Mouse (Mus musculus) embryonic facial prominence, embryonic 13.5 days (tissue): ENCODE results near the gene Larp4b. TPM values are rescaled to one million over a fixed set of nuclear protein-coding genes. Genes with fewer than 3 reads are reported as not detected.

Experiments
- ATAC-seq: fragments of 200-750 bp; cut with Nextera tagmentation; 2 replicates; pipeline ENCODE4 v1.8.0; 2017; ENCODE audit warnings: low read depth; ENCODE audit not compliant: insufficient number of reproducible peaks, insufficient read depth, low FRiP score, low TSS enrichment
- H3K27ac ChIP-seq: fragments of 300-500 bp; sonication (generic); 2 replicates; pipeline ENCODE4 v1.5.1; 2015; ENCODE audit warnings: moderate library complexity, mild to moderate bottlenecking, inconsistent platforms
- H3K27me3 ChIP-seq: fragments of 300-500 bp; sonication (generic); 2 replicates; pipeline ENCODE4 v1.6.1; 2015; ENCODE audit warnings: mild to moderate bottlenecking, inconsistent platforms
- H3K36me3 ChIP-seq: fragments of 300-500 bp; sonication (generic); 2 replicates; pipeline ENCODE4 v1.6.1; 2015; ENCODE audit warnings: mild to moderate bottlenecking, inconsistent platforms
- H3K4me1 ChIP-seq: fragments of 300-500 bp; sonication (generic); 2 replicates; pipeline ENCODE4 v1.6.1; 2015; ENCODE audit warnings: inconsistent platforms
- H3K4me2 ChIP-seq: fragments of 300-500 bp; sonication (generic); 2 replicates; pipeline ENCODE4 v1.6.1; 2015; ENCODE audit warnings: moderate library complexity, mild to moderate bottlenecking, inconsistent platforms
- H3K4me3 ChIP-seq: fragments of 300-500 bp; sonication (generic); 2 replicates; pipeline ENCODE4 v1.5.1; 2015; ENCODE audit warnings: mild to moderate bottlenecking, inconsistent platforms
- H3K9ac ChIP-seq: fragments of 300-500 bp; sonication (generic); 2 replicates; pipeline ENCODE4 v1.6.1; 2015; ENCODE audit warnings: mild to moderate bottlenecking, inconsistent platforms
- H3K9me3 ChIP-seq: fragments of 300-500 bp; sonication (generic); 2 replicates; pipeline ENCODE4 v1.6.1; 2016; ENCODE audit warnings: inconsistent platforms
- WGBS: fragments of 180-500 bp; shearing (Covaris S2); methylation state at CpG from one replicate; pipeline ENCODE4 v1.1.7; 2015; ENCODE audit warnings: mixed read lengths; 5-methylcytosine and 5-hydroxymethylcytosine counted together
- polyA plus RNA-seq: library from polyadenylated mRNA; unstranded; fragments of >200 nt; fragmentation: Nextera tagmentation; extraction: Ambion mirVana; gene quantifications from 2 replicates; pipeline ENCODE4 v1.2.1, GENCODE M21; 2015

The Larp4b gene
- polyA plus RNA-seq, 1 experiment from 2014 or later, result 31.0 TPM

GRCm38 (mm10) chr13:9153803-9154202 lies 60.1 kb downstream of the Larp4b start:
- no peak overlapping the region for H3K4me3 ChIP-seq
- WGBS, result 75% methylated on average over 9 of the region's 9 CpGs
- H3K9me3 ChIP-seq, result no peaks in the 10 kb centered on the region
- H3K36me3 ChIP-seq, result peaks cover 72% of the 10 kb centered on the region
- H3K4me2 ChIP-seq, result no peak overlapping the region
- no peak for ATAC-seq
- no peak overlapping the region for H3K27ac ChIP-seq
- no peaks in the 10 kb centered on the region for H3K4me1 ChIP-seq
- H3K27me3 ChIP-seq, result no peaks in the 10 kb centered on the region
- H3K9ac ChIP-seq, result no peak overlapping the region

GRCm38 (mm10) chr13:9159282-9159681 lies 65.6 kb downstream of the Larp4b start:
- WGBS, result 82% methylated on average over 10 of the region's 10 CpGs
- H3K4me2 ChIP-seq, result no peak overlapping the region
- H3K27me3 ChIP-seq, result no peaks in the 10 kb centered on the region
- no peaks in the 10 kb centered on the region for H3K9me3 ChIP-seq
- no peaks in the 10 kb centered on the region for H3K4me1 ChIP-seq
- no peak for ATAC-seq
- H3K9ac ChIP-seq, result no peak overlapping the region
- peaks cover 73% of the 10 kb centered on the region for H3K36me3 ChIP-seq
- H3K27ac ChIP-seq, result no peak overlapping the region
- H3K4me3 ChIP-seq, result no peak overlapping the region

- no peak overlapping the region for H3K27ac ChIP-seq
- H3K36me3 ChIP-seq, result peaks cover 85% of the 10 kb centered on the region
- no peak overlapping the region for H3K4me3 ChIP-seq
- ATAC-seq, result no peak
- H3K4me2 ChIP-seq, result no peak overlapping the region
- H3K9me3 ChIP-seq, result no peaks in the 10 kb centered on the region
- H3K9ac ChIP-seq, result no peak overlapping the region
- no peaks in the 10 kb centered on the region for H3K27me3 ChIP-seq
- WGBS, result 93% methylated on average over 4 of the region's 4 CpGs
- H3K4me1 ChIP-seq, result no peaks in the 10 kb centered on the region
Observed at GRCm38 (mm10) chr13:9162888-9163287, 69.2 kb downstream of the Larp4b start.

- no peak overlapping the region for H3K4me3 ChIP-seq
- 92% methylated on average over 3 of the region's 3 CpGs for WGBS
- ATAC-seq, result no peak
- no peaks in the 10 kb centered on the region for H3K4me1 ChIP-seq
- H3K9ac ChIP-seq, result no peak overlapping the region
- peaks cover 75% of the 10 kb centered on the region for H3K36me3 ChIP-seq
- no peaks in the 10 kb centered on the region for H3K27me3 ChIP-seq
- no peak overlapping the region for H3K4me2 ChIP-seq
- no peaks in the 10 kb centered on the region for H3K9me3 ChIP-seq
- no peak overlapping the region for H3K27ac ChIP-seq
Observed at GRCm38 (mm10) chr13:9167842-9168241, 74.2 kb downstream of the Larp4b start.

GRCm38 (mm10) chr13:9169616-9170015 lies 75.9 kb downstream of the Larp4b start:
- Histone ChIP-seq H3K4me2 (no peak overlapping the region), H3K27ac (no peak overlapping the region), H3K9ac (no peak overlapping the region), H3K36me3 (peaks cover 75% of the 10 kb centered on the region), H3K9me3 (no peaks in the 10 kb centered on the region), H3K27me3 (no peaks in the 10 kb centered on the region), H3K4me1 (no peaks in the 10 kb centered on the region), H3K4me3 (no peak overlapping the region)
- WGBS, result 89% methylated on average over 6 of the region's 6 CpGs
- ATAC-seq, result no peak

- ATAC-seq, result no peak
- 82% methylated on average over 16 of the region's 16 CpGs for WGBS
Observed at GRCm38 (mm10) chr13:9170726-9171125, 77.0 kb downstream of the Larp4b start.

GRCm38 (mm10) chr13:9173414-9173813 lies 79.7 kb downstream of the Larp4b start:
- no peak overlapping the region for H3K9ac ChIP-seq
- no peak overlapping the region for H3K4me2 ChIP-seq
- no peaks in the 10 kb centered on the region for H3K4me1 ChIP-seq
- no peaks in the 10 kb centered on the region for H3K27me3 ChIP-seq
- peaks cover 46% of the 10 kb centered on the region for H3K36me3 ChIP-seq
- 77% methylated on average over 3 of the region's 3 CpGs for WGBS
- H3K9me3 ChIP-seq, result no peaks in the 10 kb centered on the region
- no peak overlapping the region for H3K4me3 ChIP-seq
- no peak overlapping the region for H3K27ac ChIP-seq
- ATAC-seq, result no peak

More at GRCm38 (mm10) chr13:9170726-9171125, 77.0 kb downstream of the Larp4b start:
- H3K4me3 ChIP-seq, result no peak overlapping the region
- H3K27ac ChIP-seq, result no peak overlapping the region
- no peaks in the 10 kb centered on the region for H3K27me3 ChIP-seq
- no peaks in the 10 kb centered on the region for H3K4me1 ChIP-seq
- no peak overlapping the region for H3K9ac ChIP-seq
- peaks cover 70% of the 10 kb centered on the region for H3K36me3 ChIP-seq
- H3K9me3 ChIP-seq, result no peaks in the 10 kb centered on the region
- H3K4me2 ChIP-seq, result no peak overlapping the region

- peaks cover 30% of the 10 kb centered on the region for H3K36me3 ChIP-seq
- no peak overlapping the region for H3K4me3 ChIP-seq
- peaks cover 6% of the 10 kb centered on the region for H3K4me1 ChIP-seq
- no peaks in the 10 kb centered on the region for H3K9me3 ChIP-seq
- H3K4me2 ChIP-seq, result no peak overlapping the region
- H3K9ac ChIP-seq, result no peak overlapping the region
- no peak for ATAC-seq
- no peaks in the 10 kb centered on the region for H3K27me3 ChIP-seq
- H3K27ac ChIP-seq, result no peak overlapping the region
- 95% methylated on average over 5 of the region's 5 CpGs for WGBS
Observed at GRCm38 (mm10) chr13:9175171-9175570, 81.5 kb downstream of the Larp4b start.

GRCm38 (mm10) chr13:9178270-9178669 lies 84.6 kb downstream of the Larp4b start:
- ATAC-seq, result no peak
- H3K9me3 ChIP-seq, result no peaks in the 10 kb centered on the region
- no peak overlapping the region for H3K4me3 ChIP-seq
- H3K4me1 ChIP-seq, result peaks cover 8% of the 10 kb centered on the region
- H3K27me3 ChIP-seq, result no peaks in the 10 kb centered on the region
- H3K27ac ChIP-seq, result no peak overlapping the region
- H3K9ac ChIP-seq, result no peak overlapping the region
- no peak overlapping the region for H3K4me2 ChIP-seq
- WGBS, result 87% methylated on average over 4 of the region's 4 CpGs
- H3K36me3 ChIP-seq, result peaks cover 12% of the 10 kb centered on the region

- Histone ChIP-seq H3K4me3 (no peak overlapping the region), H3K9ac (no peak overlapping the region), H3K36me3 (peaks cover 8% of the 10 kb centered on the region), H3K9me3 (no peaks in the 10 kb centered on the region), H3K27ac (no peak overlapping the region), H3K27me3 (no peaks in the 10 kb centered on the region), H3K4me2 (no peak overlapping the region), H3K4me1 (peaks cover 8% of the 10 kb centered on the region)
- WGBS, result 60% methylated on average over 3 of the region's 3 CpGs
- no peak for ATAC-seq
Observed at GRCm38 (mm10) chr13:9178718-9179117, 85.0 kb downstream of the Larp4b start.

- H3K4me1 ChIP-seq, result peaks cover 8% of the 10 kb centered on the region
- no peak overlapping the region for H3K27ac ChIP-seq
- H3K4me2 ChIP-seq, result peak overlapping the region; percentile 28
- H3K9me3 ChIP-seq, result no peaks in the 10 kb centered on the region
- no peak for ATAC-seq
- H3K4me3 ChIP-seq, result no peak overlapping the region
- WGBS, result 46% methylated on average over 11 of the region's 11 CpGs
- no peaks in the 10 kb centered on the region for H3K27me3 ChIP-seq
- no peak overlapping the region for H3K9ac ChIP-seq
- no peaks in the 10 kb centered on the region for H3K36me3 ChIP-seq
Observed at GRCm38 (mm10) chr13:9180221-9180620, 86.5 kb downstream of the Larp4b start.

GRCm38 (mm10) chr13:9181106-9181505 lies 87.4 kb downstream of the Larp4b start:
- no peak overlapping the region for H3K4me2 ChIP-seq

More at GRCm38 (mm10) chr13:9181106-9181505, 87.4 kb downstream of the Larp4b start:
- peaks cover 8% of the 10 kb centered on the region for H3K4me1 ChIP-seq
- H3K4me3 ChIP-seq, result no peak overlapping the region
- no peak for ATAC-seq
- no peaks in the 10 kb centered on the region for H3K27me3 ChIP-seq
- no peak overlapping the region for H3K9ac ChIP-seq
- no peaks in the 10 kb centered on the region for H3K9me3 ChIP-seq
- no peak overlapping the region for H3K27ac ChIP-seq
- no peaks in the 10 kb centered on the region for H3K36me3 ChIP-seq
- WGBS, result 75% methylated on average over 6 of the region's 6 CpGs
